Mouse (Mus musculus): Measurements from ENCODE around the gene Hhipl1. TPM values are rescaled to one million over a fixed set of nuclear protein-coding genes. Genes with fewer than 3 reads are reported as not detected.

The Hhipl1 gene
- total RNA-seq, 2 experiments from 2014 or later: 2.5 to 2.8 TPM

DNA sequence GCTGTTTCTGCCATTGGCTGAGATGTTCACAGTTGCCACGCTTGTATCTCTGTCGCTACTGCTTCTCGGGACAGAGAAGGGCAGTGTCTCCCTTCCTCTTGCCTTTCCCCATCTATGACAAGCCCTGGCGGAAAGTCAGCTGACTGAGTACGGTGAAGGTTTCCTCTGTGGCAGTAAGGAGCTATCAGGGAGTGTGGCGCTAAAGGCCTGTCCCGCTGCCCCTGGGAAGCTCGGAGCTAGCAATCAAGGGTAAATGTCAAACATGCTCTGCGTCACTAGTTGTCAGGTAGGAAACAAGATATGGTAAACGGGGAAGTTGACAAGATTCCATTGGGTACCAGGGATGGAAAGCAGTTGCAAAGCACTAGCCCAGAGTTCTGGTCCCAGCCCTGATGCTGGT lies 9.7 kb downstream of the Hhipl1 start:
- no peak for DNase-seq

DNA sequence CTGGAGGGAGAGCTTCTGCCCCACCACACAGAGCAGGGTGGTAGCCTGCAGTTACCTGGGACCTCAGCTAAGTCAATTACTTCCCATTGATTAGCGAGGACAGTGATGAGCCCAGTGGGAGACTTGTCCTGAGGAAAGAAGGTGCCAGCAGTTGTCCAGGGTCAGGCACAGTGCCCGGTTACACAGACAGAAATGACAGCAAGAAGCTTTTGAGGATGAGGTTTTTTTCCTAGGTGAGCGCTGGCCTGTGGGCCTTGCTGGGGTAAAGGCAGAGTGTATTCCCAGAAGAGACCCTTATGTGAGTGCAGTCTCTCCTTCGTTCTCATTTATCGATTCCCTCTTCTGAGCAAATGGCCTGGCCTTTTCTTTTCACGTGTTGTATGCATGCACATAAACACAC lies 10.6 kb downstream of the Hhipl1 start:
- DNase-seq: no peak

GRCm38 (mm10) chr12:108317201-108317738 lies 11.2 kb downstream of the Hhipl1 start:
- DNase-seq: no peak

- no peak for DNase-seq
These were observed 11.9 kb downstream of the Hhipl1 start for GRCm38 (mm10) chr12:108317826-108318430.

DNA sequence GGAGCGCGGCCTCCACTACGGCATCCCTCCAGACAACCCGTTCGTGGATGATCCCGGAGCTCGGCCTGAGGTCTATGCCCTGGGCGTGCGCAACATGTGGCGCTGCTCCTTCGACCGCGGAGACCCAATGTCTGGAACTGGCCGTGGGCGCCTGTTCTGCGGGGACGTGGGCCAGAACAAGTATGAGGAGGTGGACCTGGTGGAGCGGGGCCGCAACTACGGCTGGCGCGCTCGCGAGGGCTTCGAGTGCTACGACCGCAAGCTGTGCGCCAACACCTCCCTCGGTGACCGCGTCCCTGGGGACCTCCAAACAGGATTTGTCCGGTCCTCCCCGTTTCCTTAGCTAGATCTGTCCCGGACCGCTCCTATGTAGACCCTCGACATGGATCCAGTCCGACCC lies 12.4 kb downstream of the Hhipl1 start:
- peak; percentile 21 for DNase-seq

- DNase-seq: no peak
These were observed 14.0 kb downstream of the Hhipl1 start for GRCm38 (mm10) chr12:108320096-108320495.

GRCm38 (mm10) chr12:108326401-108326800 lies 20.3 kb downstream of the Hhipl1 start:
- no peak for DNase-seq

DNA sequence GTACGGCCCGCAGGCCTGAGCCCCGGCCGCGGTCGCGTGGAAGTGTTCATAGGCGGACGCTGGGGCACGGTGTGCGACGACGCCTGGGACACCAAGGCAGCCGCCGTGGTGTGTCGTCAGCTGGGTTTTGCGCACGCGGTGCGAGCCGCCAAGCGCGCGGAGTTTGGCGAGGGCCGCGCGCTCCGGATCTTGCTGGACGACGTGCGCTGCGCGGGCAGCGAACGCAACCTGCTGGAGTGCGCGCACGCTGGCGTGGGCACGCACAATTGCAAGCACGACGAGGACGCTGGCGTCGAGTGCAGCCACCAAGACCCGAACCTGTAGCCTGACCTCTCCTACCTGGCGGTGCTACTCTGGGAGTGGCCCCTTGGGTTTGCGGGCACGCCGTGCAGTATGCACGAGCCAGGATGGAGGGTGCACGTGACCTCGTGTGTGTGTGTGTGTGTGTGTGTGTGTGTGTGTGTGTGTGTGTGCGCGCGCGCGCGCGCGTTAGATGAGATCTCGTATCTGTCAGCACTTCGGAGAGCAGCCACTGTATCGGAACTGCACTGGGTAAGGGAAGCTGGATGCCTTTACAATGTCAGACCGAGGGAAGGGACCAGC lies 21.9 kb downstream of the Hhipl1 start:
- peak; percentile 51 for DNase-seq

DNA sequence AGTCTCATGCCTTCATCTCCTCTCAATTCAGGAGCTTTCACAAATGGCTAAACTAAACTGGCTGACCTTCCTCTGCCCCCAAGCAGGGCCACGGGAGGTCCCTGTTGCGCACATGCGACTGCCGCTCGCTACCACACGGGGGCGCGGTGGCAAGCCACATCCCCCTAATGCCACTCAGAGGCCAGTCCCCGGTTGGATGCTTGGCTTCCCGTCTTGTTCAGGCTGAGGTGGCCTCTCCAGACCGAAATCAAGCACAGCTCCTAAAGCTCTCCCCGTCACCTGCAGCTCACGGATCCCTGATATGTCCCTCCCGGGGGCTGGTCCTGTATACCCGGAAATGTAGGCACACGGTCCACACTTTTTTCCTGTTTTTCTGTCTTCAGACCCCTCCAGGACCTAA lies 27.0 kb downstream of the Hhipl1 start:
- DNase-seq: peak; percentile 95

DNA sequence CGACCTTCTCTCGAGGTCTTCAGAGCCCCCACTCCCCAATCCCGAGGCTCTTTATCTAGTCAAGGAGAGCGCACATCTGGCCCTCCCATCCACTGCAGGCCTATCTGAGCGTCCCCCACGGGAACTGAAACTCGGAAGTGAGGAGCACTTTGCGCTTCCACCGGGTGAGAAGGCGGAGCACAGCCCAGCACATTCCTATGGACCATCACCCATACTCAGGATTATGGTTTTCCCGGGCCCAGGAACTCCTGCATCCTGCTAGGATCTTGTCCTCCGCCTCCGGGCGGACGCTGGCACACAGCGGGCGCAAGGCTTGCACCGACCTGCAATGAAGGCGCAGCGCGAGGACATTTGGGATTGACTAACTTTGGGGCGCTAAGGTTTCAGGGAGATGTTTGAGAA lies 27.4 kb downstream of the Hhipl1 start:
- no peak for DNase-seq

GRCm38 (mm10) chr12:108333895-108334445 lies 27.9 kb downstream of the Hhipl1 start, which contains the start of gene Cyp46a1:
Gene Cyp46a1, plus strand, starts transcription at chr12:108334381.
- DNase-seq: peak; percentile 100

- peak; percentile 30 for DNase-seq
These were observed 28.5 kb downstream of the Hhipl1 start for GRCm38 (mm10) chr12:108334529-108334928.

GRCm38 (mm10) chr12:108338572-108339190 lies 32.6 kb downstream of the Hhipl1 start:
- peak; percentile 57 for DNase-seq

- no peak for DNase-seq
These were observed 42.1 kb downstream of the Hhipl1 start for GRCm38 (mm10) chr12:108348151-108348550.

- no peak for DNase-seq
These were observed 43.0 kb downstream of the Hhipl1 start for GRCm38 (mm10) chr12:108349026-108349425.

- DNase-seq: no peak
These were observed 44.9 kb downstream of the Hhipl1 start for GRCm38 (mm10) chr12:108350931-108351330.

DNA sequence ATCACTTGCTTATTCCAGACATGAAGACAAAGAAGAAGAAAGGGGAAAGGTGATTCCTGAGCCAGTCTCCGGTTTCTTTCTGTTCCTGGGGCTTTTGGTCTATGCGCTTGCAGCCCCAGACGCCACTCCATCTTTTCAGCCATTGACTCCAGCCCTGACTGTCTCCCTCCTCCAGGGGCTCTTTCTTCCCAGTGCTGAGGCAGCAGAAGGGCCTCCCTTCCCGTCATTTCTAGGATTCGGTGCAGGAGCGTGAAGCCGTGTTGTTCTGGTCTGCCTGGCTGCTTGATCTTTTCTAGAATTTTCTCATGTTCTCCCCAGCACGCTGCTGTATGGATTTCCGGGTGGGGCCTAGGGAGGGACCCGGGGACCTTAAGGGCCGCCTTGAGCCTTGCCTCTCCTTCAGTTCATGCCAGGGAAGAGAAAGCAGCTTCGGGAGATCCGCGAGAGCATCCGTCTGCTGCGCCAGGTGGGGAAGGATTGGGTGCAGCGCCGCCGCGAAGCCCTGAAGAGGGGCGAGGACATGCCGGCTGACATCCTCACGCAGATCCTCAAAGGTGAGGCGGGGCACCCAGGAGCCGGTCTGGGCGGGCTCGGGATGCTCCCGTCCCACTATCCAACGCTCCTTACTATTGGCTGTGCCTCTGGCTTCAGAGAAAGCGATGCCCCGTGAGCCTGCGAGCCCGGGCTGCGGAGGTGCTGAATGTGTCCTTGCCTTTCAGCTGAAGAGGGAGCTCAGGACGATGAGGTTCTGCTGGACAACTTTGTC lies 46.5 kb downstream of the Hhipl1 start:
- no peak for DNase-seq

DNA sequence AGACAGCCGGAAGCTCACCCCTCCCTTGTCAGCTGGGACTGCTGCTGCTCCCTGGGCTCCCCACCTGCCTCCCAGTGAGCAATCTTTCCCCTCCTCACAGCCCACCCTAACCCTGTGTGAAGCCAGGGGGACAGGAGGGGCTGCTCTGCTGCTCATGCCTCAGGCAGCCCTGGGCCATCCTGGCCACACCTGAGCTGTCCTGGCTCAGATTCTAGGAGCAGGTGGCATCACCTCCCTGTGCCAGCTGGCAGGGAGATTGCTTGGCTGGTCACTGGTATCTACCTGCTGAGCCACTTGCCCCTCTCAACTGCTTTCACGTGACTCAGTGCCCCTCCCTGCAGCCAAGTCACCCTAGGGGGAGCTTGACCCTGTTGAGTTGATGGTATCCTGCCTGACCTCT lies 48.2 kb downstream of the Hhipl1 start:
- DNase-seq: no peak

- DNase-seq: no peak
These were observed 49.2 kb downstream of the Hhipl1 start for GRCm38 (mm10) chr12:108355271-108355670.

DNA sequence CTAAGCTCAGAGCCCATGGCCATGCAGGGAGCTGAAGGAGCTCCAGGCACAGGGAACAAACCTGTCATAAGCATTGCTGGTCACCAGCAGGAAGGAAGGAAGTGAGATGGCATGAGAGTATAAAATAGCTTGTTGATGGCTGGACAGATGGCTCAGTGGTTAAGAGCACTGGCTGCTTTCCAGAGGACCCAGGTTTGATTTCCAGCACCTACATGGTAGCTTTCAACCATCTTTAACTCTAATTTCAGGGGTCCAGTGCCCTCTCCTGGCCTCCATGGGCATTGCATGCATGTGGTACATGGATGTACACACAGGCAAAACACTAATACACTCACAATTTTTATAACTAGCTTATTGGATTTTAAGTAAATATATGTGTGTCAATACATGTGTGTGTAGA lies 49.9 kb downstream of the Hhipl1 start:
- DNase-seq: no peak

DNA sequence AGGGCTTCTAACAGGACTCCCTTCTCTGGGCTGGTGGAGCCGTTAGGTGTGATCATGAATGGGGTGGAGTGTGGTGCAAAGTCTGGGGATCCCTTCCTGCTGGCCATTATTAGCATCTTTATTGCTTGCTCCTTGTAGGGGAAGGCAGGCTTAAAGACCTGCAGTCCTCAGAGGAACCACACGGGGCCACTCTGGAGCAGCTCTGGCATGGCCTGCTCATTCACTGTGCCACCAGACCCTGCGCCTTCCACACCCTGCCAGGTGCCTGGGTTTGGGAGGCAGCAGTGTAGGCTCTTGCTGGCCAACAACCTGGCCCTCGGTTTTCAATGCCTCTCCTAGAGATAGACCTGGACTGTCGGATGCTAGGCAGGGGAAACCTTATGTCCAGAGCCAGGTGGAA lies 57.7 kb downstream of the Hhipl1 start:
- DNase-seq: peak; percentile 93

DNA sequence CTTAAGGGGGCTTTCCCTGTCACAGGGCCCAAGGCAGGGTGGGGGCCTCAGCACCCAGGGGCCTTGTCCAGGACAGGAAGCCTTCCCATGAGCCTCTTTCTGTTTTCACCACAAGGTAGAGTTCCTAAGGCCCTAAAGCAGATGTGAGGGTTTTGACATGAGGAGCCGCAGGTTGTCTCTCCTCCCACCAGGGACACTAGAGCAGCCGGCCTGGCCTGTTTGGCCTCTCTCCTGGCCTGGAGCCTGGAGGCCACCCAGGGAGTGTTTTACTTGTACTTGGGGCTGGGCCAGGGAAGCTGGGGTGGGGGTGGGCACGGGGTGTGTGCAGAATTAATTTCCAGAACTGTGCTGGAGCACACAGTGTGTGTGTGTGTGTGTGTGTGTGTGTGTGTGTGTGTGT lies 59.3 kb downstream of the Hhipl1 start:
- peak; percentile 86 for DNase-seq

DNA sequence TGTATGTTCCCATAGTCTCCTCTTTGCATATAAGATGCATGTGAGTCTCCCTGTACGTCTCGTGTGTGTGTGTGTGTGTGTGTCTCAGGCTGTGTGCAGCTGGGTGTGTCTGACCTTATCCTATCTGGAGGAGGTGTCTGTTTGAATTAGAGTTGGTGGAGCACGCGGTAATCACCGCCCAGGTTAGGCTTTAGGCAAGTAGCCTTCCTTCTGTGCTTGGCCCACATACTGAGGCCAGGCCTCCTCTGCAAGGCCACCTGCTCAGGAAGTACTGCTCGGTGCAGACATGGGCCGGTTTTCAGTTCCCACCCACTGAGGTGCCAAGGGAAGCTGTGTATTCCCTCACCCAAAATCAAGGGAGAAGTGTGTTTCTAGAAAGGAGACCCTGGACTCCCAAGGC lies 59.8 kb downstream of the Hhipl1 start:
- DNase-seq: no peak

All from heart, postnatal 4 days (tissue).